Mouse (Mus musculus) spleen, postnatal 14 days (tissue): Measurements from ENCODE around the gene Rnf207.

Experiments used
- DNase-seq, 2 experiments: peaks; one replicate each; pipeline ENCODE4 v3.0.0; 2021 to 2022; ENCODE audit warnings: low spot score in 2 of 2

Gene Rnf207

GRCm38 (mm10) chr4:152272449-152273049, 46.2 kb downstream of the Rnf207 start:
- DNase-seq = no peak

GRCm38 (mm10) chr4:152272006-152272405, 46.8 kb downstream of the Rnf207 start:
- no peak for DNase-seq

- DNase-seq = no peak
These were observed 47.5 kb downstream of the Rnf207 start for GRCm38 (mm10) chr4:152271334-152271733.

GRCm38 (mm10) chr4:152270599-152270998, 48.2 kb downstream of the Rnf207 start:
- DNase-seq = no peak

- no peak for DNase-seq
These were observed 48.8 kb downstream of the Rnf207 start for GRCm38 (mm10) chr4:152269967-152270366.

- no peak for DNase-seq
These were observed 50.9 kb downstream of the Rnf207 start for GRCm38 (mm10) chr4:152267748-152268369.

- no peak for DNase-seq
These were observed 52.4 kb downstream of the Rnf207 start for GRCm38 (mm10) chr4:152266236-152266895.

GRCm38 (mm10) chr4:152265791-152266190, 53.0 kb downstream of the Rnf207 start:
- no peak for DNase-seq

GRCm38 (mm10) chr4:152264867-152265568, 53.8 kb downstream of the Rnf207 start:
- DNase-seq = no peak

- DNase-seq = no peak
These were observed 54.6 kb downstream of the Rnf207 start for GRCm38 (mm10) chr4:152264177-152264530.

- DNase-seq = no peak
These were observed 55.1 kb downstream of the Rnf207 start for GRCm38 (mm10) chr4:152263512-152264176.

- no peak for DNase-seq
These were observed 55.7 kb downstream of the Rnf207 start for GRCm38 (mm10) chr4:152263089-152263488.

GRCm38 (mm10) chr4:152262187-152262586, 56.6 kb downstream of the Rnf207 start:
- DNase-seq = no peak

GRCm38 (mm10) chr4:152260451-152260850, 58.3 kb downstream of the Rnf207 start:
- DNase-seq = no peak

- DNase-seq = peak; percentile 31 to 51
These were observed 61.7 kb downstream of the Rnf207 start for GRCm38 (mm10) chr4:152257070-152257469.
